8 mouse cellular contexts compared by ENCODE assay signal in the genomic region with DNA sequence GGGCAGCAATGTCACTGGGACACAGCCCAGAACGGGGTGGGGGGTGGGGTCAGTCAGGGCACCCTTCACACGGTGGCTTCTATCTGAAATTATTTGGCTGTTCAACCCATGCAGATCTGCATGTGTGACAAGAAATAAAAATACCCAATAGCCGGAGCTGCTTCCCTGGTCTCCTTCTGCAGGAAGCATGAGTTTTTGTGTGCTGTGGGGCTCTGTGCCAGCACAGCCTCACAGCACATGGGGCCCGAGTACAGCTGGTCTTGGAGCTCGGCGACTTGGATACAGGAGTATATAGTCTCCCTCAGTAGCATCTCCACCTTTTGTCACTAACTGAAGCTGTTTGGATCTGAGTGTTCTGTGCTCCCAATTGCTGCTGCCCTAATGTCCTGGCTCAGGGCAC.
DNase-seq lines count a peak whose midpoint lies in the region; TF ChIP-seq lines count a peak whose summit lies in the region.

No protein-coding gene starts in this region.

- H3K4me1 ChIP-seq in bone marrow, adult 2 months (ENCODE audit: control insufficient read depth, insufficient read depth, low read length), result peaks cover 2% of the 10 kb centered on the region

- TF ChIP-seq CTCF in bone marrow, adult 2 months (IDR thresholded peaks at IDR 0.05; ENCODE audit: control insufficient read depth, insufficient read depth, low read length), result no peak

- DNase-seq in kidney, postnatal 14 days, result peak; percentile 17
- no peak for DNase-seq in kidney, postnatal 25 days
- DNase-seq in cerebellum, adult 9-11 months, result peak; percentile 85
- DNase-seq in left cerebral cortex, postnatal 4 days, result peak; percentile 66
- no peak for DNase-seq in lung, postnatal 14 days
- DNase-seq in adrenal gland, postnatal 36 days, result no peak
- no peak for DNase-seq in adrenal gland, adult (ENCODE audit: inconsistent age in 2 of 2, low spot score in 1 of 2)

- intact Hi-C loops in left cerebral cortex, postnatal 4 days (cut with DNase I), result loop anchor here (10.0 kb wide), 1 partner anchor 390 kb away; no protein-coding TSS in a partner anchor

- 40% methylated on average over 6 of the region's 6 CpGs for WGBS in bone marrow, adult 2 months

- H3K4me3 ChIP-seq in bone marrow, adult 2 months (replicated peaks; ENCODE audit: control insufficient read depth, low read depth, low read length), result no peak overlapping the region

- no peak for TF ChIP-seq POLR2A in bone marrow, adult 2 months (IDR thresholded peaks at IDR 0.05; ENCODE audit: borderline replicate concordance, control insufficient read depth, low read depth, low read length)

- H3K27ac ChIP-seq in bone marrow, adult 2 months (ENCODE audit: control insufficient read depth, insufficient read depth, low read depth, low read length, poor library complexity), result peak overlapping the region; percentile 15; the same call in 1 of the 2 replicates

Comparison
In these comparisons a context has a peak if more than half of its experiments do, and no peak if none do; other contexts are left out.
1. DNase-seq: peak in kidney, postnatal 14 days (single experiment), cerebellum, adult 9-11 months (single experiment) and left cerebral cortex, postnatal 4 days (single experiment); none in kidney, postnatal 25 days (0 of 2), lung, postnatal 14 days (single experiment), adrenal gland, postnatal 36 days (0 of 2) and adrenal gland, adult (0 of 2).